Mouse (Mus musculus): ENCODE results near the gene Sel1l2. TPM values are rescaled to one million over a fixed set of nuclear protein-coding genes. Genes with fewer than 3 reads are reported as not detected.

Sel1l2 gene
- not detected in 2 replicates for polyA plus RNA-seq (2014; fragmentation: Nextera tagmentation; extraction: Ambion mirVana)

- no peak within 1 kb of the TSS for H3K4me2 ChIP-seq (replicated peaks; ENCODE audit: low read depth, low read length)
- H3K27ac ChIP-seq (ENCODE audit: low read depth, low read length) = no peak within 1 kb of the TSS
- H3K36me3 ChIP-seq (ENCODE audit: control insufficient read depth, insufficient read depth, low read length) = no peaks in the 10 kb centered on the region
- no peaks in the 10 kb centered on the region for H3K4me1 ChIP-seq (replicated peaks; ENCODE audit: control insufficient read depth, insufficient read depth, low read length)
- 46% methylated on average over 4 of the region's 4 CpGs for WGBS
- no peak within 1 kb of the TSS for H3K4me3 ChIP-seq (ENCODE audit: low read depth, low read length)
- no peak for ATAC-seq (ENCODE audit: low FRiP score)
- H3K9ac ChIP-seq (ENCODE audit: low read depth, low read length) = no peak within 1 kb of the TSS
- no peaks in the 10 kb centered on the region for H3K27me3 ChIP-seq (ENCODE audit: control insufficient read depth, insufficient read depth, low read length)
- H3K9me3 ChIP-seq (ENCODE audit: control insufficient read depth, low read length) = no peaks in the 10 kb centered on the region
- no peak for DNase-seq (ENCODE audit: low spot score)
These were observed at the start of gene Sel1l2 for GRCm38 (mm10) chr2:140389525-140389924. Sel1l2 (minus strand) TSS chr2:140389706.

- H3K9ac ChIP-seq (ENCODE audit: low read depth, low read length) = no peak overlapping the region
- no peak overlapping the region for H3K4me3 ChIP-seq (ENCODE audit: low read depth, low read length)
- H3K36me3 ChIP-seq (ENCODE audit: control insufficient read depth, insufficient read depth, low read length) = no peaks in the 10 kb centered on the region
- ATAC-seq (ENCODE audit: low FRiP score) = no peak
- H3K27me3 ChIP-seq (ENCODE audit: control insufficient read depth, insufficient read depth, low read length) = no peaks in the 10 kb centered on the region
- no peak for DNase-seq (ENCODE audit: low spot score)
- no peak overlapping the region for H3K4me2 ChIP-seq (replicated peaks; ENCODE audit: low read depth, low read length)
- 68% methylated on average over 4 of the region's 4 CpGs for WGBS
- no peaks in the 10 kb centered on the region for H3K9me3 ChIP-seq (ENCODE audit: control insufficient read depth, low read length)
- H3K27ac ChIP-seq (ENCODE audit: low read depth, low read length) = no peak overlapping the region
- no peaks in the 10 kb centered on the region for H3K4me1 ChIP-seq (replicated peaks; ENCODE audit: control insufficient read depth, insufficient read depth, low read length)
These were observed 49.6 kb upstream of the Sel1l2 start for GRCm38 (mm10) chr2:140439081-140439480.

GRCm38 (mm10) chr2:140427283-140427682 is 37.8 kb upstream of the Sel1l2 start:
- Histone ChIP-seq H3K36me3 (ENCODE audit: control insufficient read depth, insufficient read depth, low read length) (no peaks in the 10 kb centered on the region), H3K9me3 (ENCODE audit: control insufficient read depth, low read length) (no peaks in the 10 kb centered on the region), H3K27ac (ENCODE audit: low read depth, low read length) (no peak overlapping the region), H3K4me2 (replicated peaks; ENCODE audit: low read depth, low read length) (no peak overlapping the region), H3K27me3 (ENCODE audit: control insufficient read depth, insufficient read depth, low read length) (no peaks in the 10 kb centered on the region), H3K4me3 (ENCODE audit: low read depth, low read length) (no peak overlapping the region), H3K9ac (ENCODE audit: low read depth, low read length) (no peak overlapping the region), H3K4me1 (replicated peaks; ENCODE audit: control insufficient read depth, insufficient read depth, low read length) (no peaks in the 10 kb centered on the region)
- ATAC-seq (ENCODE audit: low FRiP score) (0 out of 2 replicates have a peak, but pooled peaks have one; percentile 47), DNase-seq (ENCODE audit: low spot score) (peak; percentile 76)
- 24% methylated on average over 4 of the region's 4 CpGs for WGBS

- ATAC-seq (ENCODE audit: low FRiP score) (no peak), DNase-seq (ENCODE audit: low spot score) (no peak)
- Histone ChIP-seq H3K9me3 (ENCODE audit: control insufficient read depth, low read length) (no peaks in the 10 kb centered on the region), H3K36me3 (ENCODE audit: control insufficient read depth, insufficient read depth, low read length) (no peaks in the 10 kb centered on the region), H3K4me3 (ENCODE audit: low read depth, low read length) (no peak overlapping the region), H3K9ac (ENCODE audit: low read depth, low read length) (no peak overlapping the region), H3K27me3 (ENCODE audit: control insufficient read depth, insufficient read depth, low read length) (no peaks in the 10 kb centered on the region), H3K4me2 (replicated peaks; ENCODE audit: low read depth, low read length) (no peak overlapping the region), H3K27ac (ENCODE audit: low read depth, low read length) (no peak overlapping the region), H3K4me1 (replicated peaks; ENCODE audit: control insufficient read depth, insufficient read depth, low read length) (no peaks in the 10 kb centered on the region)
These were observed 36.3 kb upstream of the Sel1l2 start for GRCm38 (mm10) chr2:140425844-140426243.

GRCm38 (mm10) chr2:140395744-140396231 is 6.3 kb upstream of the Sel1l2 start:
- peak overlapping the region; percentile 65; the same call in 1 of the 2 replicates for H3K27ac ChIP-seq (ENCODE audit: low read depth, low read length)

GRCm38 (mm10) chr2:140395179-140395578 is 5.7 kb upstream of the Sel1l2 start, which contains the start of gene Macrod2:
Macrod2 (plus strand) TSS chr2:140395309.
- H3K27me3 ChIP-seq (ENCODE audit: control insufficient read depth, insufficient read depth, low read length) = no peaks in the 10 kb centered on the region
- ATAC-seq (ENCODE audit: low FRiP score) = peak; percentile 99
- no peaks in the 10 kb centered on the region for H3K9me3 ChIP-seq (ENCODE audit: control insufficient read depth, low read length)
- peak within 1 kb of the TSS; percentile 79 for H3K4me3 ChIP-seq (ENCODE audit: low read depth, low read length)
- H3K4me2 ChIP-seq (replicated peaks; ENCODE audit: low read depth, low read length) = peak within 1 kb of the TSS; percentile 88
- H3K4me1 ChIP-seq (replicated peaks; ENCODE audit: control insufficient read depth, insufficient read depth, low read length) = no peaks in the 10 kb centered on the region
- peak; percentile 99 for DNase-seq (ENCODE audit: low spot score)
- H3K9ac ChIP-seq (ENCODE audit: low read depth, low read length) = peak within 1 kb of the TSS; percentile 76
- under 1% methylated on average over 35 of the region's 47 CpGs for WGBS
- peak within 1 kb of the TSS; percentile 65; the same call in 1 of the 2 replicates for H3K27ac ChIP-seq (ENCODE audit: low read depth, low read length)
- H3K36me3 ChIP-seq (ENCODE audit: control insufficient read depth, insufficient read depth, low read length) = no peaks in the 10 kb centered on the region

More at GRCm38 (mm10) chr2:140395744-140396231, 6.3 kb upstream of the Sel1l2 start:
- DNase-seq (ENCODE audit: low spot score) (peak; percentile 66), ATAC-seq (ENCODE audit: low FRiP score) (peak; percentile 80)
- H3K4me2 ChIP-seq (replicated peaks; ENCODE audit: low read depth, low read length) = peak overlapping the region; percentile 88
- peak overlapping the region; percentile 76 for H3K9ac ChIP-seq (ENCODE audit: low read depth, low read length)
- H3K27me3 ChIP-seq (ENCODE audit: control insufficient read depth, insufficient read depth, low read length) = no peaks in the 10 kb centered on the region
- no peaks in the 10 kb centered on the region for H3K4me1 ChIP-seq (replicated peaks; ENCODE audit: control insufficient read depth, insufficient read depth, low read length)
- H3K4me3 ChIP-seq (ENCODE audit: low read depth, low read length) = peak overlapping the region; percentile 79
- H3K36me3 ChIP-seq (ENCODE audit: control insufficient read depth, insufficient read depth, low read length) = no peaks in the 10 kb centered on the region
- under 1% methylated on average over 31 of the region's 58 CpGs for WGBS
- H3K9me3 ChIP-seq (ENCODE audit: control insufficient read depth, low read length) = no peaks in the 10 kb centered on the region

GRCm38 (mm10) chr2:140364804-140365203 is 24.7 kb downstream of the Sel1l2 start:
- ATAC-seq (ENCODE audit: low FRiP score) = no peak
- no peaks in the 10 kb centered on the region for H3K9me3 ChIP-seq (ENCODE audit: control insufficient read depth, low read length)
- no peaks in the 10 kb centered on the region for H3K36me3 ChIP-seq (ENCODE audit: control insufficient read depth, insufficient read depth, low read length)
- no peak overlapping the region for H3K4me3 ChIP-seq (ENCODE audit: low read depth, low read length)
- 75% methylated on average over 1 of the region's 1 CpGs for WGBS
- no peak for DNase-seq (ENCODE audit: low spot score)
- H3K4me1 ChIP-seq (replicated peaks; ENCODE audit: control insufficient read depth, insufficient read depth, low read length) = no peaks in the 10 kb centered on the region
- no peak overlapping the region for H3K27ac ChIP-seq (ENCODE audit: low read depth, low read length)
- H3K9ac ChIP-seq (ENCODE audit: low read depth, low read length) = no peak overlapping the region
- H3K4me2 ChIP-seq (replicated peaks; ENCODE audit: low read depth, low read length) = no peak overlapping the region
- no peaks in the 10 kb centered on the region for H3K27me3 ChIP-seq (ENCODE audit: control insufficient read depth, insufficient read depth, low read length)

- DNase-seq (ENCODE audit: low spot score) = no peak
- no peak overlapping the region for H3K9ac ChIP-seq (ENCODE audit: low read depth, low read length)
- ATAC-seq (ENCODE audit: low FRiP score) = no peak
- H3K27ac ChIP-seq (ENCODE audit: low read depth, low read length) = no peak overlapping the region
- WGBS = 62% methylated on average over 2 of the region's 2 CpGs
- H3K27me3 ChIP-seq (ENCODE audit: control insufficient read depth, insufficient read depth, low read length) = no peaks in the 10 kb centered on the region
- no peak overlapping the region for H3K4me3 ChIP-seq (ENCODE audit: low read depth, low read length)
- H3K4me1 ChIP-seq (replicated peaks; ENCODE audit: control insufficient read depth, insufficient read depth, low read length) = no peaks in the 10 kb centered on the region
- H3K36me3 ChIP-seq (ENCODE audit: control insufficient read depth, insufficient read depth, low read length) = no peaks in the 10 kb centered on the region
- H3K9me3 ChIP-seq (ENCODE audit: control insufficient read depth, low read length) = no peaks in the 10 kb centered on the region
- no peak overlapping the region for H3K4me2 ChIP-seq (replicated peaks; ENCODE audit: low read depth, low read length)
These were observed 29.6 kb downstream of the Sel1l2 start for GRCm38 (mm10) chr2:140359905-140360304.

- 91% methylated on average over 7 of the region's 7 CpGs for WGBS
- Histone ChIP-seq H3K9ac (ENCODE audit: low read depth, low read length) (no peak overlapping the region), H3K4me3 (ENCODE audit: low read depth, low read length) (no peak overlapping the region), H3K9me3 (ENCODE audit: control insufficient read depth, low read length) (no peaks in the 10 kb centered on the region), H3K27me3 (ENCODE audit: control insufficient read depth, insufficient read depth, low read length) (no peaks in the 10 kb centered on the region), H3K36me3 (ENCODE audit: control insufficient read depth, insufficient read depth, low read length) (no peaks in the 10 kb centered on the region), H3K4me1 (replicated peaks; ENCODE audit: control insufficient read depth, insufficient read depth, low read length) (no peaks in the 10 kb centered on the region), H3K4me2 (replicated peaks; ENCODE audit: low read depth, low read length) (no peak overlapping the region), H3K27ac (ENCODE audit: low read depth, low read length) (no peak overlapping the region)
- no peak for ATAC-seq (ENCODE audit: low FRiP score)
- no peak for DNase-seq (ENCODE audit: low spot score)
These were observed 47.1 kb downstream of the Sel1l2 start for GRCm38 (mm10) chr2:140342394-140342793.
